Mouse (Mus musculus): ENCODE measurements around the gene Timm8a1.

Timm8a1 gene

DNA sequence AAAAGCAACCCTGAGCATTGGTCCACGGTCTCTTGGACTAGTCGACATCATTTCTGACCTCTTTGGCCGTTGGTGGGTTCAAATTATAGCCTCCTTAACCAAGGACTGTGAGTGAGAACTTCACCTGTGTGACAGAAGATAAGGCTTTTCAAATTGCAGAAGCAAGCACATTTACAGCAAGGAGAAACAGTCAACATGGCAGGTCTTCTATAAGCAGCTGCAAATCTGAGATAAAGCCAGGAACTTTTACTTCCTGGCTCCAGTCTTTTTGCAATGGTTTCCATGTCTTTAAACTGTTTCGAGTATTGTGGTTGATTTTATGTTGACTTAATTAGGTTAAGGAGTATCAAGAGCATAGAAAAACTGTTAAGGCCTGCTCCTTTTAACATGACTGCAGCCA lies 17.9 kb downstream of the Timm8a1 start:
- DNase-seq, result no peak

DNA sequence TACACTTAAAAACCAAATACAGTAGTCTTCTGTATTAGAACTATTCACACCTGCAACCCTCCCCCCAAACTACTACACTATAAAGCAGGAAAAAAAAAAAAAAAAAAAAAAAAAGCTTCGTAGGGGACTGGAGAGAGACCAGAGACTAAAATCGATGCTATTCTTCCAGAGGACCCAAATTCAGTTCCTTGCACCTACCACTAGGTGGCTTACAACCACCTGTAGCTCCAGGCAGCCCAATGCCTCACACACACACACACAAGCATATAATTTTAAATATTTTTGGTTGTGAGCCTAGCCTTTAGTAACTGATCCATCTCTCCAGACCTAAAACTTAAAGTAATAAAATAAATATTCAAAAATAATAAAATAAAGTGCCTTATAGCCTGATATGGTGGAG lies 32.2 kb downstream of the Timm8a1 start:
- no peak for DNase-seq

DNA sequence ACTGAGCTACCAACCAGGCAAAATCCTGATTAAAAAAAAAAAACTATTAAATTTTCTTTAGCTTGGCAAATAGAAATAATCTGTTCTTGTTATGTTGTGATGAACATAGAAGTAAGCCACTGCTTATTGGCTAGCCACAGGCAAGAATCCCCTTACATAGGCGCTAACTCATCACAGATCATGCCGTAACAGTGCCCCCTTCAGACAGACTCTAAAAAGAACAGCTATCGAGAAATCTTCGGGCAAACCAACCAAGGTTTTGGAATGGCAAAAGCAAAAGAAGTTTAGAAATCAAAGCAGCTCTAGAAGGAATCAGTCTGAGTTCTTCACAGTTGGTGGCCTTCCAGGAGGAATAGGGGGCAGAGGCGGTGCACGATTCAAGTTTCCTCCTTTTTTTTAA lies 33.7 kb downstream of the Timm8a1 start:
- no peak for DNase-seq

DNA sequence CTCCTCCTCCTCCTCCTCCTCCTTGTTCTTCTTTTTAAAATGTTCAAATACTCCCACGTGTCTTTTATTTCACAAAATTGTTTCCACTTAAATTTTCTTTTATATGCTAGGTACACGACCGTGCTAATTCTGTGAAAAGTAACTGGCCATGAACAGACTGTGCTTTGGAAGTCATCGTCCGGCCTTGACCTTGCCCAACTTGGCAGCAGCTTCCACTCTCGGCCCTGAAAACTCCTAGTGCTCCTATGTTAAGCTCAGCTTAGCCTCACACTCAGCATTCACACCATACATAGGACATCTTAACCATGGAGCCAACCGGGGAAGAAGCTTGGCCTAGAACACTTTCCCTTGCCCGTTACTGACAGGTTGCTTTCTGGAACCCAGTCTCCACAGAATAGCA lies 41.0 kb downstream of the Timm8a1 start:
- no peak for DNase-seq
